Mouse (Mus musculus): ENCODE data around the gene Pex11b. TPM values are rescaled to one million over a fixed set of nuclear protein-coding genes. Genes with fewer than 3 reads are reported as not detected.
A peak's percentile ranks its signal among the peaks of the same experiment; 100 is the strongest.

Gene Pex11b
- polyA plus RNA-seq, 1 experiment from 2014 or later = 29.0 TPM

DNA sequence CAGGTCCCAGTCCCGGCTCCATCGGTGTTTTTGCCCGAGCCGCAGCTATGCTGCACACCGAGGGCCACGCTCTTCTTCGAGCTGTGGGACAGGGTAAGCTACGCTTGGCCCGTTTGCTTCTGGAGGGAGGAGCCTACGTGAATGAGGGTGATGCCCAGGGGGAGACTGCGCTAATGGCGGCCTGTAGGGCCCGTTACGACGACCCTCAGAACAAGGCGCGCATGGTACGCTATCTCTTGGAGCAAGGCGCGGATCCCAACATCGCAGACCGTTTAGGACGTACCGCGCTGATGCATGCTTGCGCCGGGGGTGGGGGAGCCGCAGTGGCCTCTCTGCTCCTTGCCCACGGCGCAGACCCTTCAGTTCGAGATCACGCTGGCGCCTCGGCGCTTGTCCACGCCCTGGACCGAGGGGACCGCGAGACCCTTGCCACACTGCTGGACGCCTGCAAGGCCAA is 37.7 kb upstream of the Pex11b start:
- H3K27ac ChIP-seq (ENCODE audit: low read depth, low read length) = no peak overlapping the region
- ATAC-seq (replicated peaks; ENCODE audit: low FRiP score) (no peak), DNase-seq (ENCODE audit: low spot score) (peak; percentile 49)
- peak overlapping the region; percentile 96 for H3K4me2 ChIP-seq
- peaks cover 36% of the 10 kb centered on the region for H3K4me1 ChIP-seq (replicated peaks; ENCODE audit: control insufficient read depth, insufficient read depth, low read length)
- H3K36me3 ChIP-seq (ENCODE audit: control insufficient read depth, insufficient read depth, low read length) = no peaks in the 10 kb centered on the region
- peaks cover 51% of the 10 kb centered on the region for H3K27me3 ChIP-seq (replicated peaks; ENCODE audit: control insufficient read depth, insufficient read depth, low read length)
- H3K9me3 ChIP-seq (ENCODE audit: control insufficient read depth, low read length) = no peaks in the 10 kb centered on the region
- under 1% methylated on average over 40 of the region's 40 CpGs for WGBS
- peak overlapping the region; percentile 32 for H3K9ac ChIP-seq (ENCODE audit: low read depth, low read length)
- H3K4me3 ChIP-seq (ENCODE audit: low read depth, low read length) = peak overlapping the region; percentile 51

DNA sequence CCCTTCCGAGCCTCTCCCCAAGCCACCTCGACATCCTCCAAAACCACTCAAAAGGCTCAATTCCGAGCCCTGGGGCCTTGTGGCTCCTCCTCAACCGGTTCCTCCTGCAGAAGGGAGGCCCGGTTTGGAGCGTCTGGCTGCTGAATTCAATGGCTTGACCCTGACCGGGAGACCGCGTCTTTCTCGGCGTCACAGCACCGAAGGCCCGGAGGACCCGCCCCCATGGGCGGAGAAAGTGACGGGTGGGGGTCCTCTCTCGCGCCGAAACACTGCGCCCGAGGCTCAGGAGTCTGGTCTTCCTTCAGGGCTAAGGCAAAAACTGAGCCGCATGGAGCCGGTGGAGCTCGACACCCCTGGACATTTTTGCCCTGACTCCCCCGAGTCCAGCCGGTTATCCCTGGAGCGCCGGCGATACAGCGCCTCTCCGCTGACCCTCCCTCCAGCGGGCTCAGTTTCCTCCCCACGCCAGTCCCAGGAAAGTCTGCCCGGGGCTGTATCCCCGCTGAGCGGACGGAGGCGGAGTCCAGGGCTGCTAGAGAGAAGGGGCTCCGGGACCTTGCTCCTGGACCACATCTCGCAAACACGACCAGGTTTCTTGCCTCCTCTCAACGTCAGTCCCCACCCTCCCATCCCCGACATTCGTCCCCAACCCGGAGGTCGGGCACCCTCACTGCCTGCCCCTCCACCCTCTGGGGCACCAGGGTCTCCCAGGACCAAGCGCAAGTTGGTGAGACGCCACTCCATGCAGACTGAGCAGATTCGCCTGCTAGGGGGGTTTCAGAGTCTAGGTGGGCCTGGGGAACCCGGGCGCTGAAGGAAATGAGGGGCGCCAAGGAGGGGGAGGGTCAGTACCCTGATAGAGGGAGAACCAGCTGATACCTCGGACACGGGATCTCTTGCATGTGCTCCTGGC is 36.8 kb upstream of the Pex11b start:
- 4% methylated on average over 54 of the region's 54 CpGs for WGBS
- Histone ChIP-seq H3K9ac (ENCODE audit: low read depth, low read length) (peak overlapping the region; percentile 32), H3K9me3 (ENCODE audit: control insufficient read depth, low read length) (no peaks in the 10 kb centered on the region), H3K36me3 (ENCODE audit: control insufficient read depth, insufficient read depth, low read length) (no peaks in the 10 kb centered on the region), H3K4me3 (ENCODE audit: low read depth, low read length) (peak overlapping the region; percentile 51), H3K4me2 (peak overlapping the region; percentile 96), H3K27me3 (replicated peaks; ENCODE audit: control insufficient read depth, insufficient read depth, low read length) (peaks cover 51% of the 10 kb centered on the region), H3K27ac (ENCODE audit: low read depth, low read length) (no peak overlapping the region), H3K4me1 (replicated peaks; ENCODE audit: control insufficient read depth, insufficient read depth, low read length) (peaks cover 30% of the 10 kb centered on the region)
- DNase-seq (ENCODE audit: low spot score) (peak; percentile 72), ATAC-seq (replicated peaks; ENCODE audit: low FRiP score) (no peak)

DNA sequence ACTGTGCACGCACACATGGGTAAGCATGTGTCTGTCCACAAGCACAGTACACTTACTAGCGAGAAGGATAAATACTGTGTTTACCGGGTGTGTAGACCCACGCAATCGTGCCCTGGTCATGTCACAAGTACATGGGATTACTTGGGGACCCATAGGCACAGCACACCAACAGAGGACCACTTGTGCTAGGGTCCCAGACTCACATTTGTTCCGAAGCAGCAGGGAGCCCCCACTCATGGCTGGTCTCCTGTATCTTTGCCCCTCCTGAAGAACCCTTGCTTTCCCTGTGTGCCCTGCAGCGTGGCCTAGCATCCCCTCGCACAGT is 36.1 kb upstream of the Pex11b start:
- Histone ChIP-seq H3K27ac (ENCODE audit: low read depth, low read length) (no peak overlapping the region), H3K9me3 (ENCODE audit: control insufficient read depth, low read length) (no peaks in the 10 kb centered on the region), H3K4me2 (peak overlapping the region; percentile 96), H3K4me1 (replicated peaks; ENCODE audit: control insufficient read depth, insufficient read depth, low read length) (peaks cover 30% of the 10 kb centered on the region), H3K9ac (ENCODE audit: low read depth, low read length) (no peak overlapping the region), H3K27me3 (replicated peaks; ENCODE audit: control insufficient read depth, insufficient read depth, low read length) (peaks cover 51% of the 10 kb centered on the region), H3K36me3 (ENCODE audit: control insufficient read depth, insufficient read depth, low read length) (no peaks in the 10 kb centered on the region), H3K4me3 (ENCODE audit: low read depth, low read length) (peak overlapping the region; percentile 51; the same call in 1 of the 2 replicates)
- no peak for ATAC-seq (replicated peaks; ENCODE audit: low FRiP score)
- 50% methylated on average over 8 of the region's 8 CpGs for WGBS
- DNase-seq (ENCODE audit: low spot score) = no peak

DNA sequence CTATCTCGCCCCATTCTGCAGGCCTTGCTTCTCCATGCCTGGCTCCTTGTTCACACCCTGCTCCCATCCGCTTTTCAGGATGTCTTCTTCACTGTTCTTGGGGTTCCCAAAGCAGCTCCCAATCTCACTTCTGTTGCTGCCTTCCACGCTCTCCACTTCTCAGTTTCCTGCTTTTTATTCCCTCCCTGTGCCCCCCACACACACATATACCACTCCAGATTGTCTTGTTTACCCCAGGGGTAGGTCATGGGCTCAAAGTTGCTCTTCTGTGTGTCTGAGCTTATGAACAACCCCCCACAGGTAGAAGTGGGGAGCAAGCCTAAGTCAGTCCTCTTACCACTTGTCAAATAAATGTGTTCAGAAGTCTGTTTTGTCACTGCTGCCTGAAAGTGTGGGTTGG is 35.8 kb upstream of the Pex11b start:
- H3K27me3 ChIP-seq (replicated peaks; ENCODE audit: control insufficient read depth, insufficient read depth, low read length) = peaks cover 51% of the 10 kb centered on the region
- H3K9ac ChIP-seq (ENCODE audit: low read depth, low read length) = no peak overlapping the region
- H3K36me3 ChIP-seq (ENCODE audit: control insufficient read depth, insufficient read depth, low read length) = no peaks in the 10 kb centered on the region
- DNase-seq (ENCODE audit: low spot score) = no peak
- H3K4me3 ChIP-seq (ENCODE audit: low read depth, low read length) = no peak overlapping the region
- H3K4me2 ChIP-seq = peak overlapping the region; percentile 14; the same call in 1 of the 2 replicates
- H3K9me3 ChIP-seq (ENCODE audit: control insufficient read depth, low read length) = no peaks in the 10 kb centered on the region
- WGBS = 58% methylated on average over 3 of the region's 3 CpGs
- no peak for ATAC-seq (replicated peaks; ENCODE audit: low FRiP score)
- H3K4me1 ChIP-seq (replicated peaks; ENCODE audit: control insufficient read depth, insufficient read depth, low read length) = peaks cover 30% of the 10 kb centered on the region
- no peak overlapping the region for H3K27ac ChIP-seq (ENCODE audit: low read depth, low read length)

DNA sequence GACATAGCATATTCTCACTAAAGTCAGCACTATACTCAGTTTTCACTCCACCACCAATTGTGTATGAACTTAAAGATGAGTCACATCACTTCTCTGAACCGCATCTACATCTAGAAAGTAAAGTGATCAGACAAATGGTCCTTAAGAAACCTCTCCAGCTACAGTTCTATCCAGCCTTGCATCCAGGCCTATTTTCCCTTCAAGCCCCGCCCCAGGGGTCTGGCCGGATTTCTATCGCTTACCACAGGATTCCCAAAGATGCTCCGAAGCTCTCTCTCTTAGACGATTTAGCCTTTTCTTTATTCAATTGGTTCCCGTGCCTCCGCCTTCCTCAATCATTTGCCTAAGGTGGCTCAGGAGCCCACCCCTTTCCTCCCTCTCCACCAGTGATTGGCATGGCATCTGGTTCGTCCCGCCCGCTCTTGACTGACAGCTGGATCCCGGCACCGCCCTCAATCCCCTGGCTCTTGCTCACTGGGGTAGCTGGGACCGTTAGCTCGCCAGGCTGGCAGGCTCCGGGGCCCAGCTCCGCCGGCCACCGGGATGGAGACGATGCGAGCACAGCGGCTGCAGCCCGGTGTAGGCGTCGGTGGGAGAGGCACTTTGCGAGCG is 34.4 kb upstream of the Pex11b start, which contains the start of gene Lix1l:
Gene Lix1l, plus strand, starts transcription at position 511 of the 612 bp plus-strand sequence.
- no peaks in the 10 kb centered on the region for H3K9me3 ChIP-seq (ENCODE audit: control insufficient read depth, low read length)
- peak within 1 kb of the TSS; percentile 92 for H3K4me2 ChIP-seq
- H3K27ac ChIP-seq (ENCODE audit: low read depth, low read length) = peak within 1 kb of the TSS; percentile 84
- peaks cover 40% of the 10 kb centered on the region for H3K27me3 ChIP-seq (replicated peaks; ENCODE audit: control insufficient read depth, insufficient read depth, low read length)
- ATAC-seq (replicated peaks; ENCODE audit: low FRiP score) = peak; percentile 95
- peak; percentile 89 for DNase-seq (ENCODE audit: low spot score)
- no peaks in the 10 kb centered on the region for H3K36me3 ChIP-seq (ENCODE audit: control insufficient read depth, insufficient read depth, low read length)
- peak within 1 kb of the TSS; percentile 71 for H3K9ac ChIP-seq (ENCODE audit: low read depth, low read length)
- 3% methylated on average over 27 of the region's 27 CpGs for WGBS
- H3K4me3 ChIP-seq (ENCODE audit: low read depth, low read length) = peak within 1 kb of the TSS; percentile 86
- peaks cover 30% of the 10 kb centered on the region for H3K4me1 ChIP-seq (replicated peaks; ENCODE audit: control insufficient read depth, insufficient read depth, low read length)

DNA sequence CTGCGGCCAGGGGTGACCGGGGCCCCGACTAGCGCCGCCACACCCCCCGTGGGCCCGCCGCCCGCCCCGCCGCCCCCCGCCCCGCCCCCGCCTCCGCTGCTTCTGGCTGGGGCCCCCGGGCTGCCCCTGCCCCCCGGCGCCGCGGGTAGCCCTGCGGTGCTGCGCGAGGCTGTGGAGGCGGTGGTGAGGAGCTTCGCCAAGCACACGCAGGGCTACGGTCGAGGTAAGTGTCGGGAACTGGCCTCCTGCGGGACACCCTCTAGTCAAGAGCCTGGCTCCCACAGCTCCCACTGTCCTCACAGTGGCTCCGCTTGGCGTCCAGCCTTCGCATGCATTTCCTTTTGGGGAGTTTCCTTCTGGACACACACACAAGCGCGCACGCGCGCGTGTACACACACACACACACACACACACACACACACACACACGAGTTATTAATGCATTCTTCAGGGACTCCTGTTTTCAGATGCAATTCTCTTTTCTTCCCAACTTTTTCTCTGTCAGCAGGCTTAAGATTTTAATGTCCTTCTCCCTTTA is 33.9 kb upstream of the Pex11b start:
- Histone ChIP-seq H3K4me1 (replicated peaks; ENCODE audit: control insufficient read depth, insufficient read depth, low read length) (peaks cover 25% of the 10 kb centered on the region), H3K36me3 (ENCODE audit: control insufficient read depth, insufficient read depth, low read length) (no peaks in the 10 kb centered on the region), H3K27me3 (replicated peaks; ENCODE audit: control insufficient read depth, insufficient read depth, low read length) (peaks cover 34% of the 10 kb centered on the region), H3K9ac (ENCODE audit: low read depth, low read length) (peak overlapping the region; percentile 71), H3K4me3 (ENCODE audit: low read depth, low read length) (peak overlapping the region; percentile 86), H3K27ac (ENCODE audit: low read depth, low read length) (peak overlapping the region; percentile 84), H3K4me2 (peak overlapping the region; percentile 92), H3K9me3 (ENCODE audit: control insufficient read depth, low read length) (no peaks in the 10 kb centered on the region)
- 2% methylated on average over 40 of the region's 40 CpGs for WGBS
- no peak for DNase-seq (ENCODE audit: low spot score)
- ATAC-seq (replicated peaks; ENCODE audit: low FRiP score) = peak; percentile 56

DNA sequence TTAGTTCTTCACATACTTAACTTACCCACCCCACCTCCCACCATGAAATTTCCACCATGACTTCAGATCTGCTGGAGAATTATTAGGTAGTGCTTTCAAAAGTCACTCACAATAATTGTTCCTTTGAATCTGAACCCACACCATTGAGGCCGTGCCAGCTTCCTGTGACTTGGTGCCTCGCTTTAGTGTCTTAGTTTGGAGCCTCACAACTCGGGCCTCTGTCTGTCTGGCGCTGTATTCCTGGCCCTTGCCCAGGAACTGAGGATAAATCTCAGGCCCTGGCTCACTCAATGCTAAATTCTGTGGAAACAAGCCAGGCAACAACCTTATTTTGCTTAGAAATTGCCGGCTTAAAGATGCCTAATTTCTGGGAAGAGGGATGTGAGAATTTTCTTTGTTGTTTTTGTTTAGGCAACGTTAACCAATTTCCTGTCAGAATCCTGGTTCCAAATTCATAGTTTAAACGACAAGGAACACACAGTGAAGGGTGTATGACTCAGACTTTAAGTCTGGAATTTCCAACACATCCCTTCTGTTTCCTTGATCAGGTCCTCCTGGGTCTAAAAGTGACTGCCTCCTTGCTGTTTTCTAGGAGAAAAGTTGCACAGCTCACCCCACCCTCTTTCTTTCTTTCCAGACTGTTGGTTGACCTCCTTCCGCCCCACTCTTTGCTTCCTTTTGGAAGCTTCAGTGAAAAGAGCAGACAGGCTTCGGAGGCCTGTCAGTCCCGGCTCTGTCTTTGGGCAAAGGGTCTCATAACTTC is 33.1 kb upstream of the Pex11b start:
- H3K9ac ChIP-seq (ENCODE audit: low read depth, low read length) = peak overlapping the region; percentile 71
- H3K4me3 ChIP-seq (ENCODE audit: low read depth, low read length) = peak overlapping the region; percentile 86
- peaks cover 26% of the 10 kb centered on the region for H3K27me3 ChIP-seq (replicated peaks; ENCODE audit: control insufficient read depth, insufficient read depth, low read length)
- 0 out of 2 replicates have a peak overlapping the region, but pooled peaks have one; percentile 84 for H3K27ac ChIP-seq (ENCODE audit: low read depth, low read length)
- H3K4me2 ChIP-seq = peak overlapping the region; percentile 92
- 59% methylated on average over 10 of the region's 10 CpGs for WGBS
- H3K36me3 ChIP-seq (ENCODE audit: control insufficient read depth, insufficient read depth, low read length) = no peaks in the 10 kb centered on the region
- DNase-seq (ENCODE audit: low spot score) (no peak), ATAC-seq (replicated peaks; ENCODE audit: low FRiP score) (no peak)
- H3K9me3 ChIP-seq (ENCODE audit: control insufficient read depth, low read length) = no peaks in the 10 kb centered on the region
- H3K4me1 ChIP-seq (replicated peaks; ENCODE audit: control insufficient read depth, insufficient read depth, low read length) = peaks cover 18% of the 10 kb centered on the region

DNA sequence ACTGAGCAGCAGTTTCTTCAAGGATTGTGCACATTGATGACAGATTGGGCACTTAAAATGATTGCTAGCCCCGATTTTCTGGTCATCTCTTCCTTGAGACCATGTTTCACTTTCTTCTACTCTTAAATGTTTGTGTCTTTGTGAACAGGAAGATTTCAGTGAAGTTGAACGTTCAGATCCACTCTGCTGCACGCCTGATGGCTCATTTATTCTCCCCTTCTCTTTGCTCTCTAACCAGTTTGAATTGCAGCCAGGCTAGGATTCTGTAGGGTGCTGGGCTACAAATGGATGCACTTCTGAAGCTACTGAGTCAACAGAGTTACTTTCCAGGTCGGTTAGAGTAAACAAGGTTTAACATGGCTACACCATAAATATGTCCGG is 32.5 kb upstream of the Pex11b start:
- DNase-seq (ENCODE audit: low spot score) = no peak
- Histone ChIP-seq H3K27ac (ENCODE audit: low read depth, low read length) (no peak overlapping the region), H3K27me3 (replicated peaks; ENCODE audit: control insufficient read depth, insufficient read depth, low read length) (peaks cover 20% of the 10 kb centered on the region), H3K9me3 (ENCODE audit: control insufficient read depth, low read length) (no peaks in the 10 kb centered on the region), H3K4me1 (replicated peaks; ENCODE audit: control insufficient read depth, insufficient read depth, low read length) (peaks cover 12% of the 10 kb centered on the region), H3K36me3 (ENCODE audit: control insufficient read depth, insufficient read depth, low read length) (no peaks in the 10 kb centered on the region), H3K4me3 (ENCODE audit: low read depth, low read length) (peak overlapping the region; percentile 0; the same call in 1 of the 2 replicates), H3K9ac (ENCODE audit: low read depth, low read length) (no peak overlapping the region), H3K4me2 (peak overlapping the region; percentile 92)
- ATAC-seq (replicated peaks; ENCODE audit: low FRiP score) = no peak
- WGBS = 61% methylated on average over 5 of the region's 5 CpGs
